Mouse (Mus musculus): ENCODE results near the gene C1qtnf12. TPM values are rescaled to one million over a fixed set of nuclear protein-coding genes. Genes with fewer than 3 reads are reported as not detected.

The C1qtnf12 gene
- 18.8 and 19.1 TPM in 2 replicates for polyA plus RNA-seq (2011; ENCODE audit: insufficient read depth, insufficient read length, low read depth, missing spikeins)

GRCm38 (mm10) chr4:155962167-155962971 is at the start of gene C1qtnf12:
Gene C1qtnf12, plus strand, starts transcription at chr4:155962318.
- Histone ChIP-seq H3K27ac (ENCODE audit: insufficient read depth, low read length) (no peak within 1 kb of the TSS), H3K9me3 (replicated peaks; ENCODE audit: control insufficient read depth, insufficient read depth, low read length, poor library complexity, severe bottlenecking) (no peaks in the 10 kb centered on the region), H3K27me3 (ENCODE audit: control insufficient read depth, insufficient read depth, low read length, poor library complexity, severe bottlenecking) (no peaks in the 10 kb centered on the region), H3K36me3 (ENCODE audit: control insufficient read depth, insufficient read depth, low read length, poor library complexity, severe bottlenecking) (peaks cover 9% of the 10 kb centered on the region), H3K9ac (ENCODE audit: low read depth, poor library complexity, severe bottlenecking) (peak within 1 kb of the TSS; percentile 32), H3K4me1 (ENCODE audit: control insufficient read depth, insufficient read depth, low read length) (no peaks in the 10 kb centered on the region), H3K4me3 (ENCODE audit: low read depth, low read length) (peak within 1 kb of the TSS; percentile 60)
- TF ChIP-seq EP300 (IDR thresholded peaks at IDR 0.05; ENCODE audit: insufficient read depth, low read depth, low read length) (no peak), POLR2A (IDR thresholded peaks at IDR 0.05; ENCODE audit: insufficient read depth, low read length) (peak; percentile 78), CTCF (IDR thresholded peaks at IDR 0.05; ENCODE audit: low read depth, low read length) (no peak)

- Histone ChIP-seq H3K4me3 (ENCODE audit: low read depth, low read length) (no peak overlapping the region), H3K9ac (ENCODE audit: low read depth, poor library complexity, severe bottlenecking) (no peak overlapping the region), H3K36me3 (ENCODE audit: control insufficient read depth, insufficient read depth, low read length, poor library complexity, severe bottlenecking) (no peaks in the 10 kb centered on the region), H3K27me3 (ENCODE audit: control insufficient read depth, insufficient read depth, low read length, poor library complexity, severe bottlenecking) (no peaks in the 10 kb centered on the region), H3K9me3 (replicated peaks; ENCODE audit: control insufficient read depth, insufficient read depth, low read length, poor library complexity, severe bottlenecking) (no peaks in the 10 kb centered on the region), H3K4me1 (ENCODE audit: control insufficient read depth, insufficient read depth, low read length) (no peaks in the 10 kb centered on the region), H3K27ac (ENCODE audit: insufficient read depth, low read length) (no peak overlapping the region)
- TF ChIP-seq EP300 (IDR thresholded peaks at IDR 0.05; ENCODE audit: insufficient read depth, low read depth, low read length) (no peak), POLR2A (IDR thresholded peaks at IDR 0.05; ENCODE audit: insufficient read depth, low read length) (no peak), CTCF (IDR thresholded peaks at IDR 0.05; ENCODE audit: low read depth, low read length) (no peak)
Measured at GRCm38 (mm10) chr4:155932031-155932430, 30.1 kb upstream of the C1qtnf12 start.

- no peak overlapping the region for H3K27ac ChIP-seq (ENCODE audit: insufficient read depth, low read length)
- H3K36me3 ChIP-seq (ENCODE audit: control insufficient read depth, insufficient read depth, low read length, poor library complexity, severe bottlenecking): peaks cover 7% of the 10 kb centered on the region
- peak overlapping the region; percentile 68 for H3K4me3 ChIP-seq (ENCODE audit: low read depth, low read length)
- H3K9me3 ChIP-seq (replicated peaks; ENCODE audit: control insufficient read depth, insufficient read depth, low read length, poor library complexity, severe bottlenecking): no peaks in the 10 kb centered on the region
- H3K4me1 ChIP-seq (ENCODE audit: control insufficient read depth, insufficient read depth, low read length): no peaks in the 10 kb centered on the region
- peak overlapping the region; percentile 66 for H3K9ac ChIP-seq (ENCODE audit: low read depth, poor library complexity, severe bottlenecking)
- no peaks in the 10 kb centered on the region for H3K27me3 ChIP-seq (ENCODE audit: control insufficient read depth, insufficient read depth, low read length, poor library complexity, severe bottlenecking)
- TF ChIP-seq EP300 (IDR thresholded peaks at IDR 0.05; ENCODE audit: insufficient read depth, low read depth, low read length) (no peak), POLR2A (IDR thresholded peaks at IDR 0.05; ENCODE audit: insufficient read depth, low read length) (no peak), CTCF (IDR thresholded peaks at IDR 0.05; ENCODE audit: low read depth, low read length) (no peak)
Measured at GRCm38 (mm10) chr4:155943049-155943452, 19.1 kb upstream of the C1qtnf12 start.

GRCm38 (mm10) chr4:155943534-155944249 is 18.4 kb upstream of the C1qtnf12 start, which contains the start of gene Ube2j2:
Gene Ube2j2, plus strand, starts transcription at chr4:155943831.
- Histone ChIP-seq H3K9ac (ENCODE audit: low read depth, poor library complexity, severe bottlenecking) (peak within 1 kb of the TSS; percentile 82), H3K4me3 (ENCODE audit: low read depth, low read length) (peak within 1 kb of the TSS; percentile 88), H3K36me3 (ENCODE audit: control insufficient read depth, insufficient read depth, low read length, poor library complexity, severe bottlenecking) (peaks cover 11% of the 10 kb centered on the region), H3K27me3 (ENCODE audit: control insufficient read depth, insufficient read depth, low read length, poor library complexity, severe bottlenecking) (no peaks in the 10 kb centered on the region), H3K27ac (ENCODE audit: insufficient read depth, low read length) (no peak within 1 kb of the TSS), H3K9me3 (replicated peaks; ENCODE audit: control insufficient read depth, insufficient read depth, low read length, poor library complexity, severe bottlenecking) (no peaks in the 10 kb centered on the region), H3K4me1 (ENCODE audit: control insufficient read depth, insufficient read depth, low read length) (no peaks in the 10 kb centered on the region)
- TF ChIP-seq POLR2A (IDR thresholded peaks at IDR 0.05; ENCODE audit: insufficient read depth, low read length) (peak; percentile 2), CTCF (IDR thresholded peaks at IDR 0.05; ENCODE audit: low read depth, low read length) (no peak), EP300 (IDR thresholded peaks at IDR 0.05; ENCODE audit: insufficient read depth, low read depth, low read length) (peak; percentile 75; the same call in 1 of the 2 replicates)

- Histone ChIP-seq H3K9me3 (replicated peaks; ENCODE audit: control insufficient read depth, insufficient read depth, low read length, poor library complexity, severe bottlenecking) (no peaks in the 10 kb centered on the region), H3K36me3 (ENCODE audit: control insufficient read depth, insufficient read depth, low read length, poor library complexity, severe bottlenecking) (peaks cover 16% of the 10 kb centered on the region), H3K27ac (ENCODE audit: insufficient read depth, low read length) (no peak overlapping the region), H3K4me3 (ENCODE audit: low read depth, low read length) (peak overlapping the region; percentile 88), H3K9ac (ENCODE audit: low read depth, poor library complexity, severe bottlenecking) (peak overlapping the region; percentile 82), H3K4me1 (ENCODE audit: control insufficient read depth, insufficient read depth, low read length) (no peaks in the 10 kb centered on the region), H3K27me3 (ENCODE audit: control insufficient read depth, insufficient read depth, low read length, poor library complexity, severe bottlenecking) (no peaks in the 10 kb centered on the region)
- TF ChIP-seq CTCF (IDR thresholded peaks at IDR 0.05; ENCODE audit: low read depth, low read length) (no peak), EP300 (IDR thresholded peaks at IDR 0.05; ENCODE audit: insufficient read depth, low read depth, low read length) (no peak), POLR2A (IDR thresholded peaks at IDR 0.05; ENCODE audit: insufficient read depth, low read length) (no peak)
Measured at GRCm38 (mm10) chr4:155944271-155944670, 17.8 kb upstream of the C1qtnf12 start.
